Mouse (Mus musculus) left cerebral cortex, postnatal 4 days (tissue): ENCODE results near the gene Adgrg3. TPM values are rescaled to one million over a fixed set of nuclear protein-coding genes. Genes with fewer than 3 reads are reported as not detected.

Source experiments
- DNase-seq: peaks from one replicate; pipeline ENCODE4 v3.0.0-alpha.2; 2022
- intact Hi-C: fragments of 180-260 bp; cut with DNase I; formaldehyde crosslinking; loops from one replicate; pipeline ENCODE4 v1.15.1; 2025
- total RNA-seq, 2 experiments: library from RNA; stranded (reverse); gene quantifications; 2 replicates each; pipeline ENCODE4 v1.2.3; 2021

Adgrg3 gene
- 1 to 10 TPM; 1.1 to 2.1 TPM for total RNA-seq

- no peak for DNase-seq
- intact Hi-C loops = no loop called here
Observed at GRCm38 (mm10) chr8:95017451-95017850, at the start of gene Adgrg3. TSS of gene Adgrg3 (plus strand) at chr8:95017692.

GRCm38 (mm10) chr8:94973270-94973669 lies 44.2 kb upstream of the Adgrg3 start:
- intact Hi-C loops = no loop called here
- DNase-seq = no peak

- intact Hi-C loops = no loop called here
Observed at GRCm38 (mm10) chr8:94973786-94974185, 43.7 kb upstream of the Adgrg3 start.

GRCm38 (mm10) chr8:94974467-94975165 lies 42.9 kb upstream of the Adgrg3 start, which contains the start of gene Adgrg1:
TSS of gene Adgrg1 (plus strand) at chr8:94974751.
- DNase-seq = no peak

More at GRCm38 (mm10) chr8:94973786-94974185, 43.7 kb upstream of the Adgrg3 start:
- no peak for DNase-seq

GRCm38 (mm10) chr8:94976651-94977417 lies 40.7 kb upstream of the Adgrg3 start:
- intact Hi-C loops = no loop called here
- no peak for DNase-seq

More at GRCm38 (mm10) chr8:94974467-94975165, 42.9 kb upstream of the Adgrg3 start, which contains the start of gene Adgrg1:
- intact Hi-C loops = no loop called here

- intact Hi-C loops = no loop called here
- peak; percentile 66 for DNase-seq
Observed at GRCm38 (mm10) chr8:94978131-94978530, 39.4 kb upstream of the Adgrg3 start.

GRCm38 (mm10) chr8:94978593-94979319 lies 38.7 kb upstream of the Adgrg3 start:
- intact Hi-C loops = no loop called here

GRCm38 (mm10) chr8:94980176-94980575 lies 37.3 kb upstream of the Adgrg3 start:
- DNase-seq = no peak
- intact Hi-C loops = no loop called here

More at GRCm38 (mm10) chr8:94978593-94979319, 38.7 kb upstream of the Adgrg3 start:
- no peak for DNase-seq

- peak; percentile 45 for DNase-seq
- intact Hi-C loops = no loop called here
Observed at GRCm38 (mm10) chr8:94980976-94981375, 36.5 kb upstream of the Adgrg3 start.

GRCm38 (mm10) chr8:94981848-94982247 lies 35.6 kb upstream of the Adgrg3 start:
- intact Hi-C loops = no loop called here
- peak; percentile 89 for DNase-seq

- intact Hi-C loops = no loop called here
Observed at GRCm38 (mm10) chr8:94983146-94983545, 34.3 kb upstream of the Adgrg3 start.

GRCm38 (mm10) chr8:94983881-94984516 lies 33.5 kb upstream of the Adgrg3 start:
- intact Hi-C loops = no loop called here
- peak; percentile 84 for DNase-seq

More at GRCm38 (mm10) chr8:94983146-94983545, 34.3 kb upstream of the Adgrg3 start:
- no peak for DNase-seq

- no peak for DNase-seq
- intact Hi-C loops = no loop called here
Observed at GRCm38 (mm10) chr8:94985023-94985422, 32.5 kb upstream of the Adgrg3 start.

- intact Hi-C loops = no loop called here
- peak; percentile 91 for DNase-seq
Observed at GRCm38 (mm10) chr8:94986676-94987075, 30.8 kb upstream of the Adgrg3 start.

- intact Hi-C loops = no loop called here
- no peak for DNase-seq
Observed at GRCm38 (mm10) chr8:94987553-94987952, 29.9 kb upstream of the Adgrg3 start.

- intact Hi-C loops = no loop called here
- DNase-seq = no peak
Observed at GRCm38 (mm10) chr8:94988619-94989018, 28.9 kb upstream of the Adgrg3 start.

GRCm38 (mm10) chr8:94989711-94990110 lies 27.8 kb upstream of the Adgrg3 start:
- intact Hi-C loops = no loop called here

GRCm38 (mm10) chr8:94990598-94991453 lies 26.7 kb upstream of the Adgrg3 start:
- intact Hi-C loops = no loop called here
- peak; percentile 56 for DNase-seq

More at GRCm38 (mm10) chr8:94989711-94990110, 27.8 kb upstream of the Adgrg3 start:
- DNase-seq = peak; percentile 76

GRCm38 (mm10) chr8:94991454-94991994 lies 26.0 kb upstream of the Adgrg3 start:
- intact Hi-C loops = no loop called here
- no peak for DNase-seq
